Mouse (Mus musculus) liver, embryonic 16.5 days (tissue): ENCODE results near the gene Unc80. TPM values are rescaled to one million over a fixed set of nuclear protein-coding genes. Genes with fewer than 3 reads are reported as not detected.

ENCODE experiments used
- ATAC-seq: fragments of 200-750 bp; cut with Nextera tagmentation; 2 replicates; pipeline ENCODE4 v1.8.0; 2017; ENCODE audit warnings: low read depth, mild to moderate bottlenecking, moderate number of reproducible peaks, moderate library complexity
- H3K27ac ChIP-seq: fragments of 300-500 bp; sonication (generic); 2 replicates; pipeline ENCODE4 v1.5.1; 2014; ENCODE audit warnings: mild to moderate bottlenecking, low read length
- H3K27me3 ChIP-seq: fragments of 300-500 bp; sonication (generic); 2 replicates; pipeline ENCODE4 v1.6.1; 2014; ENCODE audit warnings: low read depth, low read length, mixed read lengths; ENCODE audit not compliant: control insufficient read depth, insufficient read depth
- H3K36me3 ChIP-seq: fragments of 300-500 bp; sonication (generic); 2 replicates; pipeline ENCODE4 v1.6.1; 2014; ENCODE audit warnings: mild to moderate bottlenecking; ENCODE audit not compliant: control insufficient read depth, insufficient read depth
- H3K4me1 ChIP-seq: fragments of 300-500 bp; sonication (generic); 2 replicates; pipeline ENCODE4 v1.6.1; 2014; ENCODE audit warnings: low read depth, low read length, mixed read lengths; ENCODE audit not compliant: control insufficient read depth
- H3K4me2 ChIP-seq: fragments of 300-500 bp; sonication (generic); 2 replicates; pipeline ENCODE4 v1.6.1; 2014; ENCODE audit warnings: low read depth, low read length, mixed read lengths
- H3K4me3 ChIP-seq: fragments of 300-500 bp; sonication (generic); 2 replicates; pipeline ENCODE4 v1.5.1; 2014; ENCODE audit warnings: low read depth, mild to moderate bottlenecking, low read length
- H3K9ac ChIP-seq: fragments of 300-500 bp; sonication (generic); 2 replicates; pipeline ENCODE4 v1.6.1; 2014; ENCODE audit warnings: low read depth, low read length
- H3K9me3 ChIP-seq: fragments of 300-500 bp; sonication (generic); replicated peaks from 2 replicates; pipeline ENCODE4 v1.6.1; 2016; ENCODE audit warnings: low read length; ENCODE audit not compliant: control insufficient read depth
- WGBS: fragments of 180-500 bp; shearing (Covaris S2); extraction: QIAGEN DNeasy Blood & Tissue Kit; methylation state at CpG from one replicate; pipeline ENCODE4 v1.1.7; 2014; ENCODE audit not compliant: insufficient replicate concordance; 5-methylcytosine and 5-hydroxymethylcytosine counted together
- polyA plus RNA-seq: library from polyadenylated mRNA; unstranded; fragments of >200 nt; fragmentation: Nextera tagmentation; extraction: Ambion mirVana; gene quantifications from 2 replicates; pipeline ENCODE4 v1.2.1, GENCODE M21; 2015

Gene Unc80
- polyA plus RNA-seq, 1 experiment from 2014 or later: not detected

- no peak overlapping the region for H3K27ac ChIP-seq
- H3K4me2 ChIP-seq: no peak overlapping the region
- no peaks in the 10 kb centered on the region for H3K4me1 ChIP-seq
- H3K27me3 ChIP-seq: no peaks in the 10 kb centered on the region
- no peaks in the 10 kb centered on the region for H3K36me3 ChIP-seq
- 52% methylated on average over 4 of the region's 4 CpGs for WGBS
- H3K9me3 ChIP-seq: no peaks in the 10 kb centered on the region
- H3K4me3 ChIP-seq: no peak overlapping the region
- no peak overlapping the region for H3K9ac ChIP-seq
- ATAC-seq: no peak
Measured at GRCm38 (mm10) chr1:66655119-66655746, 187.1 kb downstream of the Unc80 start.

- Histone ChIP-seq H3K27ac (no peak overlapping the region), H3K4me3 (no peak overlapping the region), H3K4me1 (no peaks in the 10 kb centered on the region), H3K4me2 (no peak overlapping the region), H3K36me3 (no peaks in the 10 kb centered on the region), H3K9me3 (no peaks in the 10 kb centered on the region), H3K27me3 (no peaks in the 10 kb centered on the region), H3K9ac (no peak overlapping the region)
- no peak for ATAC-seq
Measured at GRCm38 (mm10) chr1:66655747-66656119, 187.6 kb downstream of the Unc80 start.

GRCm38 (mm10) chr1:66671475-66671874 lies 203.3 kb downstream of the Unc80 start:
- H3K9me3 ChIP-seq: no peaks in the 10 kb centered on the region
- H3K36me3 ChIP-seq: no peaks in the 10 kb centered on the region
- no peak overlapping the region for H3K9ac ChIP-seq
- ATAC-seq: peak; percentile 32; the same call in 1 of the 2 replicates
- H3K4me3 ChIP-seq: no peak overlapping the region
- no peak overlapping the region for H3K4me2 ChIP-seq
- no peaks in the 10 kb centered on the region for H3K4me1 ChIP-seq
- no peaks in the 10 kb centered on the region for H3K27me3 ChIP-seq
- WGBS: 58% methylated on average over 7 of the region's 7 CpGs
- H3K27ac ChIP-seq: no peak overlapping the region

- WGBS: 60% methylated on average over 7 of the region's 7 CpGs
- Histone ChIP-seq H3K4me3 (no peak overlapping the region), H3K36me3 (no peaks in the 10 kb centered on the region), H3K4me1 (no peaks in the 10 kb centered on the region), H3K9ac (no peak overlapping the region), H3K27me3 (no peaks in the 10 kb centered on the region), H3K9me3 (no peaks in the 10 kb centered on the region), H3K27ac (no peak overlapping the region), H3K4me2 (no peak overlapping the region)
- no peak for ATAC-seq
Measured at GRCm38 (mm10) chr1:66672812-66673211, 204.6 kb downstream of the Unc80 start.

GRCm38 (mm10) chr1:66677928-66678327 lies 209.8 kb downstream of the Unc80 start:
- no peaks in the 10 kb centered on the region for H3K27me3 ChIP-seq
- no peaks in the 10 kb centered on the region for H3K4me1 ChIP-seq
- H3K9me3 ChIP-seq: no peaks in the 10 kb centered on the region
- no peak overlapping the region for H3K4me3 ChIP-seq
- H3K36me3 ChIP-seq: no peaks in the 10 kb centered on the region
- 69% methylated on average over 14 of the region's 14 CpGs for WGBS
- ATAC-seq: no peak
- no peak overlapping the region for H3K27ac ChIP-seq
- no peak overlapping the region for H3K4me2 ChIP-seq
- no peak overlapping the region for H3K9ac ChIP-seq

GRCm38 (mm10) chr1:66678662-66679061 lies 210.5 kb downstream of the Unc80 start:
- no peak for ATAC-seq
- Histone ChIP-seq H3K27ac (no peak overlapping the region), H3K9ac (no peak overlapping the region), H3K4me3 (no peak overlapping the region), H3K36me3 (no peaks in the 10 kb centered on the region), H3K4me1 (no peaks in the 10 kb centered on the region), H3K9me3 (no peaks in the 10 kb centered on the region), H3K4me2 (no peak overlapping the region), H3K27me3 (no peaks in the 10 kb centered on the region)
- 38% methylated on average over 2 of the region's 2 CpGs for WGBS

GRCm38 (mm10) chr1:66682974-66683373 lies 214.8 kb downstream of the Unc80 start:
- Histone ChIP-seq H3K4me3 (no peak overlapping the region), H3K9ac (no peak overlapping the region), H3K4me2 (no peak overlapping the region), H3K27ac (no peak overlapping the region), H3K4me1 (no peaks in the 10 kb centered on the region), H3K27me3 (no peaks in the 10 kb centered on the region), H3K9me3 (no peaks in the 10 kb centered on the region), H3K36me3 (no peaks in the 10 kb centered on the region)
- 57% methylated on average over 5 of the region's 5 CpGs for WGBS
- ATAC-seq: no peak

GRCm38 (mm10) chr1:66691772-66692171 lies 223.6 kb downstream of the Unc80 start:
- ATAC-seq: no peak
- H3K4me3 ChIP-seq: no peak overlapping the region
- no peak overlapping the region for H3K9ac ChIP-seq
- no peak overlapping the region for H3K4me2 ChIP-seq
- H3K27ac ChIP-seq: no peak overlapping the region
- no peaks in the 10 kb centered on the region for H3K4me1 ChIP-seq
- 57% methylated on average over 3 of the region's 3 CpGs for WGBS
- H3K36me3 ChIP-seq: no peaks in the 10 kb centered on the region
- H3K27me3 ChIP-seq: no peaks in the 10 kb centered on the region
- H3K9me3 ChIP-seq: no peaks in the 10 kb centered on the region

GRCm38 (mm10) chr1:66692308-66692707 lies 224.1 kb downstream of the Unc80 start:
- H3K4me2 ChIP-seq: no peak overlapping the region
- H3K27me3 ChIP-seq: no peaks in the 10 kb centered on the region
- no peak overlapping the region for H3K9ac ChIP-seq
- H3K9me3 ChIP-seq: no peaks in the 10 kb centered on the region
- 67% methylated on average over 1 of the region's 1 CpGs for WGBS
- H3K4me3 ChIP-seq: no peak overlapping the region
- H3K27ac ChIP-seq: no peak overlapping the region
- no peaks in the 10 kb centered on the region for H3K4me1 ChIP-seq
- H3K36me3 ChIP-seq: no peaks in the 10 kb centered on the region
- no peak for ATAC-seq
